Mouse (Mus musculus) midbrain, embryonic 15.5 days (tissue): ENCODE measurements around the gene Sulf2. TPM values are rescaled to one million over a fixed set of nuclear protein-coding genes. Genes with fewer than 3 reads are reported as not detected.
"Not testable (repeated sequence)": the region's sequence is repeated elsewhere in the genome, so short reads cannot be mapped to it uniquely, and the experiment has no call there.

Source experiments
- ATAC-seq: fragments of 200-750 bp; cut with Nextera tagmentation; replicated peaks from 2 replicates; pipeline ENCODE4 v1.8.0; 2017; ENCODE audit warnings: moderate TSS enrichment
- H3K27ac ChIP-seq: fragments of 300-500 bp; sonication (generic); 2 replicates; pipeline ENCODE4 v1.5.1; 2015; ENCODE audit warnings: mild to moderate bottlenecking, inconsistent platforms
- H3K27me3 ChIP-seq: fragments of 300-500 bp; sonication (generic); replicated peaks from 2 replicates; pipeline ENCODE4 v1.6.1; 2015; ENCODE audit warnings: inconsistent platforms
- H3K36me3 ChIP-seq: fragments of 300-500 bp; sonication (generic); replicated peaks from 2 replicates; pipeline ENCODE4 v1.6.1; 2015; ENCODE audit warnings: inconsistent platforms
- H3K4me1 ChIP-seq: fragments of 300-500 bp; sonication (generic); 2 replicates; pipeline ENCODE4 v1.6.1; 2015; ENCODE audit warnings: inconsistent platforms
- H3K4me2 ChIP-seq: fragments of 300-500 bp; sonication (generic); 2 replicates; pipeline ENCODE4 v1.6.1; 2015; ENCODE audit warnings: inconsistent platforms, mild to moderate bottlenecking, moderate library complexity
- H3K4me3 ChIP-seq: fragments of 300-500 bp; sonication (generic); 2 replicates; pipeline ENCODE4 v1.5.1; 2015; ENCODE audit warnings: mild to moderate bottlenecking, inconsistent platforms
- H3K9ac ChIP-seq: fragments of 300-500 bp; sonication (generic); 2 replicates; pipeline ENCODE4 v1.6.1; 2015; ENCODE audit warnings: mild to moderate bottlenecking, inconsistent platforms
- H3K9me3 ChIP-seq: fragments of 300-500 bp; sonication (generic); 2 replicates; pipeline ENCODE4 v1.6.1; 2016; ENCODE audit warnings: inconsistent platforms
- WGBS: fragments of 180-500 bp; shearing (Covaris S2); methylation state at CpG from one replicate; pipeline ENCODE4 v1.1.7; 2015; ENCODE audit warnings: mixed read lengths; 5-methylcytosine and 5-hydroxymethylcytosine counted together
- polyA plus RNA-seq: library from polyadenylated mRNA; unstranded; fragments of >200 nt; fragmentation: Nextera tagmentation; extraction: Ambion mirVana; gene quantifications from 2 replicates; pipeline ENCODE4 v1.2.1, GENCODE M21; 2015

The Sulf2 gene
- polyA plus RNA-seq, 1 experiment from 2014 or later: 108 TPM

GRCm38 (mm10) chr2:166091599-166091998, 63.9 kb downstream of the Sulf2 start:
- Histone ChIP-seq H3K4me2 (no peak overlapping the region), H3K27ac (no peak overlapping the region), H3K4me3 (no peak overlapping the region), H3K27me3 (no peaks in the 10 kb centered on the region; the same call in 1 of the 2 replicates), H3K36me3 (0 out of 2 replicates have a peak, but pooled peaks cover 8% of the 10 kb centered on the region), H3K9me3 (no peaks in the 10 kb centered on the region), H3K4me1 (peaks cover 8% of the 10 kb centered on the region; the same call in 1 of the 2 replicates), H3K9ac (no peak overlapping the region)
- no peak for ATAC-seq

- no peaks in the 10 kb centered on the region for H3K9me3 ChIP-seq
- H3K4me3 ChIP-seq: no peak overlapping the region
- no peak overlapping the region for H3K27ac ChIP-seq
- no peak overlapping the region for H3K9ac ChIP-seq
- H3K27me3 ChIP-seq: peaks cover 3% of the 10 kb centered on the region; the same call in 1 of the 2 replicates
- ATAC-seq: no peak
- H3K4me2 ChIP-seq: no peak overlapping the region
- H3K36me3 ChIP-seq: 0 out of 2 replicates have a peak, but pooled peaks cover 8% of the 10 kb centered on the region
- peaks cover 8% of the 10 kb centered on the region; the same call in 1 of the 2 replicates for H3K4me1 ChIP-seq
- WGBS: 32% methylated on average over 7 of the region's 7 CpGs
These were observed 65.3 kb downstream of the Sulf2 start for GRCm38 (mm10) chr2:166090131-166090581.

- Histone ChIP-seq H3K9me3 (no peaks in the 10 kb centered on the region), H3K4me1 (peaks cover 8% of the 10 kb centered on the region; the same call in 1 of the 2 replicates), H3K4me3 (no peak overlapping the region), H3K27ac (no peak overlapping the region), H3K27me3 (peaks cover 3% of the 10 kb centered on the region; the same call in 1 of the 2 replicates), H3K4me2 (no peak overlapping the region), H3K36me3 (0 out of 2 replicates have a peak, but pooled peaks cover 8% of the 10 kb centered on the region), H3K9ac (no peak overlapping the region)
- 84% methylated on average over 9 of the region's 9 CpGs for WGBS
- no peak for ATAC-seq
These were observed 66.5 kb downstream of the Sulf2 start for GRCm38 (mm10) chr2:166088991-166089390.

- peaks cover 10% of the 10 kb centered on the region; the same call in 1 of the 2 replicates for H3K4me1 ChIP-seq
- WGBS: 90% methylated on average over 29 of the region's 29 CpGs
- 0 out of 2 replicates have a peak, but pooled peaks cover 4% of the 10 kb centered on the region for H3K36me3 ChIP-seq
- no peak overlapping the region for H3K4me3 ChIP-seq
- H3K27ac ChIP-seq: no peak overlapping the region
- no peaks in the 10 kb centered on the region for H3K9me3 ChIP-seq
- H3K9ac ChIP-seq: no peak overlapping the region
- ATAC-seq: no peak
- no peak overlapping the region for H3K4me2 ChIP-seq
- H3K27me3 ChIP-seq: 0 out of 2 replicates have a peak, but pooled peaks cover 3% of the 10 kb centered on the region
These were observed 68.8 kb downstream of the Sulf2 start for GRCm38 (mm10) chr2:166086457-166087233.

GRCm38 (mm10) chr2:166085780-166086179, 69.7 kb downstream of the Sulf2 start:
- Histone ChIP-seq H3K36me3 (0 out of 2 replicates have a peak, but pooled peaks cover 4% of the 10 kb centered on the region), H3K4me1 (peaks cover 13% of the 10 kb centered on the region; the same call in 1 of the 2 replicates), H3K9ac (no peak overlapping the region), H3K9me3 (no peaks in the 10 kb centered on the region), H3K4me2 (no peak overlapping the region), H3K27ac (no peak overlapping the region), H3K4me3 (no peak overlapping the region), H3K27me3 (0 out of 2 replicates have a peak, but pooled peaks cover 3% of the 10 kb centered on the region)
- peak; percentile 18; the same call in 1 of the 2 replicates for ATAC-seq
- 90% methylated on average over 10 of the region's 10 CpGs for WGBS

GRCm38 (mm10) chr2:166084964-166085363, 70.5 kb downstream of the Sulf2 start:
- H3K4me2 ChIP-seq, H3K9me3 ChIP-seq, H3K27ac ChIP-seq, ATAC-seq, H3K9ac ChIP-seq, H3K4me3 ChIP-seq, H3K27me3 ChIP-seq, H3K4me1 ChIP-seq, H3K36me3 ChIP-seq: not testable (repeated sequence)
- WGBS: 38% methylated on average over 6 of the region's 6 CpGs

GRCm38 (mm10) chr2:166084111-166084510, 71.4 kb downstream of the Sulf2 start:
- no peak overlapping the region for H3K4me3 ChIP-seq
- no peaks in the 10 kb centered on the region for H3K9me3 ChIP-seq
- H3K27ac ChIP-seq: no peak overlapping the region
- H3K27me3 ChIP-seq: 0 out of 2 replicates have a peak, but pooled peaks cover 3% of the 10 kb centered on the region
- 0 out of 2 replicates have a peak, but pooled peaks cover 5% of the 10 kb centered on the region for H3K4me1 ChIP-seq
- no peak for ATAC-seq
- no peak overlapping the region for H3K4me2 ChIP-seq
- H3K36me3 ChIP-seq: 0 out of 2 replicates have a peak, but pooled peaks cover 3% of the 10 kb centered on the region
- WGBS: 89% methylated on average over 7 of the region's 7 CpGs
- H3K9ac ChIP-seq: no peak overlapping the region

GRCm38 (mm10) chr2:166083542-166084031, 71.9 kb downstream of the Sulf2 start:
- ATAC-seq: no peak
- no peaks in the 10 kb centered on the region for H3K36me3 ChIP-seq
- no peaks in the 10 kb centered on the region for H3K9me3 ChIP-seq
- H3K27me3 ChIP-seq: 0 out of 2 replicates have a peak, but pooled peaks cover 3% of the 10 kb centered on the region
- no peak overlapping the region for H3K9ac ChIP-seq
- no peak overlapping the region for H3K4me3 ChIP-seq
- H3K4me2 ChIP-seq: no peak overlapping the region
- WGBS: 72% methylated on average over 9 of the region's 9 CpGs
- no peak overlapping the region for H3K27ac ChIP-seq
- 0 out of 2 replicates have a peak, but pooled peaks cover 5% of the 10 kb centered on the region for H3K4me1 ChIP-seq

GRCm38 (mm10) chr2:166082661-166083060, 72.8 kb downstream of the Sulf2 start:
- Histone ChIP-seq H3K4me2 (no peak overlapping the region), H3K4me3 (no peak overlapping the region), H3K9me3 (no peaks in the 10 kb centered on the region), H3K27ac (no peak overlapping the region), H3K4me1 (0 out of 2 replicates have a peak, but pooled peaks cover 5% of the 10 kb centered on the region), H3K36me3 (no peaks in the 10 kb centered on the region), H3K27me3 (0 out of 2 replicates have a peak, but pooled peaks cover 3% of the 10 kb centered on the region), H3K9ac (no peak overlapping the region)
- 81% methylated on average over 10 of the region's 10 CpGs for WGBS
- ATAC-seq: no peak

GRCm38 (mm10) chr2:166082193-166082592, 73.3 kb downstream of the Sulf2 start:
- WGBS: 66% methylated on average over 5 of the region's 5 CpGs
- H3K36me3 ChIP-seq: no peaks in the 10 kb centered on the region
- no peak overlapping the region for H3K4me3 ChIP-seq
- H3K9ac ChIP-seq: no peak overlapping the region
- no peak overlapping the region for H3K4me2 ChIP-seq
- H3K27me3 ChIP-seq: 0 out of 2 replicates have a peak, but pooled peaks cover 3% of the 10 kb centered on the region
- H3K9me3 ChIP-seq: no peaks in the 10 kb centered on the region
- ATAC-seq: no peak
- no peak overlapping the region for H3K27ac ChIP-seq
- H3K4me1 ChIP-seq: 0 out of 2 replicates have a peak, but pooled peaks cover 5% of the 10 kb centered on the region

- no peak overlapping the region for H3K9ac ChIP-seq
- H3K9me3 ChIP-seq: no peaks in the 10 kb centered on the region
- 88% methylated on average over 21 of the region's 21 CpGs for WGBS
- H3K27ac ChIP-seq: no peak overlapping the region
- 0 out of 2 replicates have a peak, but pooled peaks cover 5% of the 10 kb centered on the region for H3K4me1 ChIP-seq
- H3K36me3 ChIP-seq: no peaks in the 10 kb centered on the region
- H3K4me2 ChIP-seq: no peak overlapping the region
- no peak overlapping the region for H3K4me3 ChIP-seq
- no peak for ATAC-seq
- H3K27me3 ChIP-seq: 0 out of 2 replicates have a peak, but pooled peaks cover 3% of the 10 kb centered on the region
These were observed 74.3 kb downstream of the Sulf2 start for GRCm38 (mm10) chr2:166080967-166081750.
